In genomic region chr11:94334386-94334968, GRCm38 (mm10) we compare ENCODE assay signal across 15 mouse cellular contexts. TPM values are rescaled to one million over a fixed set of nuclear protein-coding genes. Genes with fewer than 3 reads are reported as not detected.
DNase-seq lines count a peak whose midpoint lies in the region; ATAC-seq and TF ChIP-seq lines count a peak whose summit lies in the region.
"Had no signal": no experiment of that assay in that cellular context is flagged by ENCODE, and none has a peak within 500 bp of the region (broad histone marks: within the 10 kb centered on the region; RNA-seq: fewer than 3 reads in every experiment).

No protein-coding gene starts in this region.

- no peaks in the 10 kb centered on the region for H3K9me3 ChIP-seq in heart, embryonic 16.5 days (replicated peaks; ENCODE audit: control insufficient read depth, low read length)
- no peaks in the 10 kb centered on the region for H3K9me3 ChIP-seq in liver, embryonic 15.5 days (replicated peaks)
- H3K9me3 ChIP-seq in stomach, embryonic 15.5 days = no peaks in the 10 kb centered on the region
- H3K9me3 ChIP-seq: kidney, embryonic 15.5 days had no signal

- no peak for ATAC-seq in heart, embryonic 16.5 days (replicated peaks; ENCODE audit: extremely low read depth, insufficient read depth, low FRiP score)
- ATAC-seq in liver, embryonic 15.5 days (ENCODE audit: insufficient read depth) = peak; percentile 96
- ATAC-seq in stomach, embryonic 15.5 days (ENCODE audit: insufficient read depth, low FRiP score, low read depth) = peak; percentile 79; the same call in 1 of the 2 replicates
- ATAC-seq: hindbrain, postnatal 0 days had no signal

- H3K27me3 ChIP-seq in heart, embryonic 16.5 days (ENCODE audit: control insufficient read depth, insufficient read depth, low read length) = no peaks in the 10 kb centered on the region
- H3K27me3 ChIP-seq in heart, adult 2 months (ENCODE audit: control insufficient read depth, insufficient read depth, low read length) = no peaks in the 10 kb centered on the region
- H3K27me3 ChIP-seq in liver, embryonic 15.5 days = no peaks in the 10 kb centered on the region
- no peaks in the 10 kb centered on the region for H3K27me3 ChIP-seq in stomach, embryonic 15.5 days (replicated peaks)
- H3K27me3 ChIP-seq: kidney, embryonic 15.5 days had no signal

- peaks cover 18% of the 10 kb centered on the region for H3K4me1 ChIP-seq in heart, embryonic 16.5 days (ENCODE audit: control insufficient read depth, insufficient read depth, low read length)
- H3K4me1 ChIP-seq in heart, adult 2 months (ENCODE audit: control insufficient read depth, insufficient read depth, low read length) = peaks cover 7% of the 10 kb centered on the region
- peaks cover 21% of the 10 kb centered on the region for H3K4me1 ChIP-seq in embryonic fibroblast, embryonic 13.5 days (ENCODE audit: control insufficient read depth, insufficient read depth, low read length)
- peaks cover 74% of the 10 kb centered on the region for H3K4me1 ChIP-seq in liver, embryonic 15.5 days (replicated peaks)
- H3K4me1 ChIP-seq in stomach, embryonic 15.5 days = 0 out of 2 replicates have a peak, but pooled peaks cover 12% of the 10 kb centered on the region

- TF ChIP-seq EP300 in heart, adult 2 months (IDR thresholded peaks at IDR 0.05; ENCODE audit: insufficient read depth, low read depth, low read length) = no peak

- no peak for DNase-seq in heart, adult 2 months
- no peak for DNase-seq in adrenal gland, postnatal 36 days
- no peak for DNase-seq in yolk sac, embryonic 10.5 days (ENCODE audit: low spot score)
- DNase-seq: adrenal gland, postnatal 14 days; cerebellum, postnatal 10 days; thymus, postnatal 25 days had no signal

- 66% methylated on average over 8 of the region's 8 CpGs for WGBS in heart, embryonic 16.5 days
- WGBS in heart, adult 2 months = 75% methylated on average over 8 of the region's 8 CpGs
- 71% methylated on average over 8 of the region's 8 CpGs for WGBS in liver, embryonic 15.5 days (ENCODE audit: insufficient replicate concordance)
- WGBS in stomach, embryonic 15.5 days = 87% methylated on average over 8 of the region's 8 CpGs

- intact Hi-C loops in heart, adult 2 months (cut with DNase I) = no loop called here

- no peak overlapping the region for H3K9ac ChIP-seq in heart, embryonic 16.5 days (ENCODE audit: low read length)
- H3K9ac ChIP-seq in heart, adult 2 months (ENCODE audit: low read depth, low read length) = no peak overlapping the region
- H3K9ac ChIP-seq in liver, embryonic 15.5 days = 0 out of 2 replicates have a peak overlapping the region, but pooled peaks have one; percentile 12
- no peak overlapping the region for H3K9ac ChIP-seq in stomach, embryonic 15.5 days
- H3K9ac ChIP-seq: kidney, embryonic 15.5 days had no signal

- H3K4me2 ChIP-seq in heart, embryonic 16.5 days (ENCODE audit: low read depth, low read length) = no peak overlapping the region
- peak overlapping the region; percentile 58 for H3K4me2 ChIP-seq in liver, embryonic 15.5 days
- no peak overlapping the region for H3K4me2 ChIP-seq in stomach, embryonic 15.5 days
- H3K4me2 ChIP-seq: kidney, embryonic 15.5 days had no signal

- no peak for TF ChIP-seq POLR2A in heart, adult 2 months (IDR thresholded peaks at IDR 0.05; ENCODE audit: insufficient read depth, low read depth, low read length)
- no peak for TF ChIP-seq POLR2A in embryonic fibroblast, embryonic 13.5 days (IDR thresholded peaks at IDR 0.05; ENCODE audit: low read depth, low read length)

- H3K27ac ChIP-seq in heart, embryonic 16.5 days (ENCODE audit: low read length) = 0 out of 2 replicates have a peak overlapping the region, but pooled peaks have one; percentile 18
- H3K27ac ChIP-seq in heart, adult 2 months = no peak overlapping the region
- H3K27ac ChIP-seq in embryonic fibroblast, embryonic 13.5 days (ENCODE audit: insufficient read depth, low read length) = peak overlapping the region; percentile 25; the same call in 1 of the 2 replicates
- H3K27ac ChIP-seq in liver, embryonic 15.5 days (replicated peaks) = peak overlapping the region; percentile 77
- H3K27ac ChIP-seq in stomach, embryonic 15.5 days = no peak overlapping the region
- H3K27ac ChIP-seq: hindbrain, postnatal 0 days; kidney, embryonic 15.5 days had no signal

- peaks cover 4% of the 10 kb centered on the region; the same call in 1 of the 2 replicates for H3K79me2 ChIP-seq in heart, adult 2 months (replicated peaks; ENCODE audit: control insufficient read depth, insufficient read depth, low read length)

- peaks cover 30% of the 10 kb centered on the region for H3K36me3 ChIP-seq in heart, embryonic 16.5 days (ENCODE audit: control insufficient read depth, insufficient read depth)
- H3K36me3 ChIP-seq in heart, adult 2 months (ENCODE audit: control insufficient read depth, insufficient read depth, low read length) = peaks cover 32% of the 10 kb centered on the region
- peaks cover 36% of the 10 kb centered on the region for H3K36me3 ChIP-seq in liver, embryonic 15.5 days (replicated peaks)
- H3K36me3 ChIP-seq in stomach, embryonic 15.5 days = peaks cover 21% of the 10 kb centered on the region

- H3K4me3 ChIP-seq in heart, embryonic 16.5 days (ENCODE audit: low read length) = no peak overlapping the region
- no peak overlapping the region for H3K4me3 ChIP-seq in heart, adult 2 months
- H3K4me3 ChIP-seq in embryonic fibroblast, embryonic 13.5 days (ENCODE audit: insufficient read depth, low read length) = no peak overlapping the region
- peak overlapping the region; percentile 9; the same call in 1 of the 2 replicates for H3K4me3 ChIP-seq in liver, embryonic 15.5 days (replicated peaks)
- no peak overlapping the region for H3K4me3 ChIP-seq in stomach, embryonic 15.5 days (replicated peaks)
- H3K4me3 ChIP-seq: kidney, embryonic 15.5 days had no signal

- TF ChIP-seq CTCF in heart, adult 2 months (IDR thresholded peaks at IDR 0.05) = no peak
- TF ChIP-seq CTCF in embryonic fibroblast, embryonic 13.5 days (IDR thresholded peaks at IDR 0.05; ENCODE audit: borderline replicate concordance, insufficient read depth, low read length) = no peak

RNA-seq across cellular contexts. Expression of gene Ankrd40, which starts 6.7 kb away (rescaled TPM):
- 17.5 and 22.6 TPM in 2 replicates for polyA plus RNA-seq in heart, embryonic 16.5 days (2015; fragmentation: Nextera tagmentation; extraction: Ambion mirVana)
- 100 to 1,000 TPM; 254 to 285 TPM for total RNA-seq in heart, adult 2 months (2021)
- 287 and 346 TPM in 2 replicates for polyA plus RNA-seq in heart, adult 2 months (2012; rRNA removed)
- 79.0 and 83.8 TPM in 2 replicates for polyA plus RNA-seq in embryonic fibroblast, embryonic 13.5 days (2011; ENCODE audit: insufficient read length, low read depth, missing spikeins)
- 7.4 and 9.0 TPM in 2 replicates for polyA plus RNA-seq in liver, embryonic 15.5 days (2015; fragmentation: Nextera tagmentation; extraction: Ambion mirVana)
- polyA plus RNA-seq in stomach, embryonic 15.5 days (2015; fragmentation: Nextera tagmentation; extraction: Ambion mirVana) = 24.2 and 27.3 TPM in 2 replicates
- 100 to 1,000 TPM; 132 to 151 TPM for total RNA-seq in adrenal gland, postnatal 36 days (2021)

RNA-seq across cellular contexts. Expression of gene Luc7l3, which starts 12.7 kb away (rescaled TPM):
- 62.4 and 73.2 TPM in 2 replicates for polyA plus RNA-seq in heart, embryonic 16.5 days (2015; fragmentation: Nextera tagmentation; extraction: Ambion mirVana)
- 10 to 100 TPM; 32.1 to 36.0 TPM for total RNA-seq in heart, adult 2 months (2021)
- polyA plus RNA-seq in heart, adult 2 months (2012; rRNA removed) = 8.1 and 17.2 TPM in 2 replicates
- 75.7 and 88.2 TPM in 2 replicates for polyA plus RNA-seq in embryonic fibroblast, embryonic 13.5 days (2011; ENCODE audit: insufficient read length, low read depth, missing spikeins)
- polyA plus RNA-seq in liver, embryonic 15.5 days (2015; fragmentation: Nextera tagmentation; extraction: Ambion mirVana) = 35.5 and 36.8 TPM in 2 replicates
- 116 TPM in 2 replicates for polyA plus RNA-seq in stomach, embryonic 15.5 days (2015; fragmentation: Nextera tagmentation; extraction: Ambion mirVana)
- total RNA-seq in adrenal gland, postnatal 36 days (2021) = 10 to 100 TPM; 59.5 to 69.8 TPM

RNA-seq across cellular contexts. Expression of gene Gm21885, which starts 52.8 kb away (rescaled TPM):
- polyA plus RNA-seq in heart, embryonic 16.5 days (2015; fragmentation: Nextera tagmentation; extraction: Ambion mirVana) = not detected in 2 replicates
- total RNA-seq in heart, adult 2 months (2021) = under 1 TPM; 0.30 to 0.44 TPM
- polyA plus RNA-seq in heart, adult 2 months (2012; rRNA removed) = not detected in 2 replicates
- not detected in 2 replicates for polyA plus RNA-seq in embryonic fibroblast, embryonic 13.5 days (2011; ENCODE audit: insufficient read length, low read depth, missing spikeins)
- polyA plus RNA-seq in liver, embryonic 15.5 days (2015; fragmentation: Nextera tagmentation; extraction: Ambion mirVana) = 0.15 TPM in 1 of 2 replicates, not detected in the other
- 6.4 and 10.9 TPM in 2 replicates for polyA plus RNA-seq in stomach, embryonic 15.5 days (2015; fragmentation: Nextera tagmentation; extraction: Ambion mirVana)
- not detected for total RNA-seq in adrenal gland, postnatal 36 days (2021)
- total RNA-seq: adrenal gland, postnatal 14 days; hindbrain, postnatal 0 days; layer of hippocampus, postnatal 10 days; liver, adult 2 months had no signal
- polyA plus RNA-seq: embryonic facial prominence, embryonic 11.5 days; hindbrain, postnatal 0 days; kidney, embryonic 15.5 days had no signal

RNA-seq across cellular contexts. Expression of gene Abcc3, which starts 58.3 kb away (rescaled TPM):
- 1.1 and 1.3 TPM in 2 replicates for polyA plus RNA-seq in heart, embryonic 16.5 days (2015; fragmentation: Nextera tagmentation; extraction: Ambion mirVana)
- total RNA-seq in heart, adult 2 months (2021) = 1 to 10 TPM; 1.6 to 2.3 TPM
- 1.8 and 2.0 TPM in 2 replicates for polyA plus RNA-seq in heart, adult 2 months (2012; rRNA removed)
- 1.9 and 3.0 TPM in 2 replicates for polyA plus RNA-seq in embryonic fibroblast, embryonic 13.5 days (2011; ENCODE audit: insufficient read length, low read depth, missing spikeins)
- 8.4 TPM in 2 replicates for polyA plus RNA-seq in liver, embryonic 15.5 days (2015; fragmentation: Nextera tagmentation; extraction: Ambion mirVana)
- polyA plus RNA-seq in stomach, embryonic 15.5 days (2015; fragmentation: Nextera tagmentation; extraction: Ambion mirVana) = 6.6 and 7.7 TPM in 2 replicates
- total RNA-seq in adrenal gland, postnatal 36 days (2021) = 1 to 10 TPM; 3.8 to 7.4 TPM

Comparison
In these comparisons a context has a peak if more than half of its experiments do, and no peak if none do; other contexts are left out.
1. H3K27ac ChIP-seq: peak in heart, embryonic 16.5 days (single experiment), embryonic fibroblast, embryonic 13.5 days (single experiment) and liver, embryonic 15.5 days (single experiment); none in heart, adult 2 months (single experiment) and stomach, embryonic 15.5 days (single experiment).